Mouse (Mus musculus) C2C12 (cell line): ENCODE measurements at regions not wholly inside any gene's neighbourhood (a gene's known extent, or its start where the extent isn't known, plus 50 kb on each side); places are given as distances from the start of the nearest gene placed in this dataset.

Source experiments
- CEBPB ChIP-seq: IDR thresholded peaks from one replicate; pipeline ENCODE4 v1.6.1; 2011; ENCODE audit warnings: low read depth, mild to moderate bottlenecking, control low read depth, moderate library complexity
- CTCF ChIP-seq: IDR thresholded peaks from one replicate; pipeline ENCODE4 v1.5.1; 2011; ENCODE audit not compliant: control insufficient read depth, insufficient read depth, insufficient read length
- MAX ChIP-seq: IDR thresholded peaks from one replicate; pipeline ENCODE4 v1.6.1; 2011; ENCODE audit warnings: mild to moderate bottlenecking, control low read depth
- MYOD1 ChIP-seq: IDR thresholded peaks from one replicate; pipeline ENCODE4 v1.6.1; 2011; ENCODE audit warnings: low read depth; ENCODE audit not compliant: control insufficient read depth, insufficient read length

- TF ChIP-seq CTCF (no peak), MAX (no peak), CEBPB (no peak), MYOD1 (no peak)
These were observed 162.1 kb upstream of the G2e3 start for GRCm38 (mm10) chr12:51185751-51186150.
